Mouse (Mus musculus): ENCODE data around the gene Arid3a. TPM values are rescaled to one million over a fixed set of nuclear protein-coding genes. Genes with fewer than 3 reads are reported as not detected.

The Arid3a gene
- total RNA-seq, 2 experiments from 2014 or later = 36.7 to 67.8 TPM

- peak; percentile 96 for ATAC-seq (ENCODE audit: poor library complexity, severe bottlenecking)
Measured at GRCm38 (mm10) chr10:79908167-79909091, 18.4 kb upstream of the Arid3a start, which contains the start of gene Med16. Gene Med16, minus strand, starts transcription at chr10:79908923.

GRCm38 (mm10) chr10:79909092-79909922, 17.5 kb upstream of the Arid3a start:
- peak; percentile 8; the same call in 1 of the 2 replicates for ATAC-seq (ENCODE audit: poor library complexity, severe bottlenecking)

GRCm38 (mm10) chr10:79910556-79910955, 16.3 kb upstream of the Arid3a start, which contains the start of gene Gm26602:
Gene Gm26602, plus strand, starts transcription at chr10:79910856.
- no peak for ATAC-seq (ENCODE audit: poor library complexity, severe bottlenecking)

GRCm38 (mm10) chr10:79912412-79912811, 14.4 kb upstream of the Arid3a start:
- no peak for ATAC-seq (ENCODE audit: poor library complexity, severe bottlenecking)

DNA sequence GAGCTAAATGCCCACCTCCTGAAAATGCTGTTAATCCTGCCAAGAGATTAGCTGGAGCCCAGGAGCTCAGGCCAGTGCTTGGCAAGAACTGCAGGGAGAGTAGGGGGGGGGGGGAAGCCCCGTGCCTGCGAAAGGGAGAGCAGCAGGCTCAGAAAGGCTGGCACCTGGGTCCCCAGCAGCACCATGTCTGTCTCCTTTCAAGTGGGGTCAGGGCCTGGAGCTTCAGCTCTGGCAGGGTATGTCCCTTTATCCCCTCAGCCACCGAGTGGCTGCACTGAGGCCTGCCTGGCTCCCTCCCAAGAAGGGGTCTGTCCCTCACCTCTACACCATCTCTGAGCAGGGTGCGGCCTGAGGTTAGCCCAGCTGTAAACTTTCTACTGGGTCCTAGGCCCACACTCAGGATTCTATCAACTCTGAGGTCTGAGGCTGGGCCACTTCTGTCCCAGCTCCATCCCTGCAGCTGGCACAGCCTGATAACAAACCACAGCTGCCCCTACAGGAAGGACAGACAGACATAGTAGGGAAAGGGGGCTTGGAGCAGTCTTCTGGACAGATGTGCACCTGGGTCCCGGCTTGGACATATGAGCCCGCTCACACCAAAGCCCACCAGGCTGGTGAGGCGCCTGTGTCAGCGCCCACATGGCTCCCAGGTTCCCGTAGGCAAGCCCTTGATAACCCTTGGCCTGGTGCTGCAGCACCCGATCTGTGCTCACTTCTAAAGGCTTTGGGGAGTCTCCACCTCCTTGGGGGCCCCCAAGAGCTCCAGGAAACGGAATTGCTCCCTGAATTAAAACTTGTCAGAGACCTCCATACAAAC, 12.5 kb upstream of the Arid3a start:
- ATAC-seq (ENCODE audit: poor library complexity, severe bottlenecking) = no peak

- peak; percentile 56 for ATAC-seq (ENCODE audit: poor library complexity, severe bottlenecking)
Measured at GRCm38 (mm10) chr10:79914948-79915596, 11.8 kb upstream of the Arid3a start.

DNA sequence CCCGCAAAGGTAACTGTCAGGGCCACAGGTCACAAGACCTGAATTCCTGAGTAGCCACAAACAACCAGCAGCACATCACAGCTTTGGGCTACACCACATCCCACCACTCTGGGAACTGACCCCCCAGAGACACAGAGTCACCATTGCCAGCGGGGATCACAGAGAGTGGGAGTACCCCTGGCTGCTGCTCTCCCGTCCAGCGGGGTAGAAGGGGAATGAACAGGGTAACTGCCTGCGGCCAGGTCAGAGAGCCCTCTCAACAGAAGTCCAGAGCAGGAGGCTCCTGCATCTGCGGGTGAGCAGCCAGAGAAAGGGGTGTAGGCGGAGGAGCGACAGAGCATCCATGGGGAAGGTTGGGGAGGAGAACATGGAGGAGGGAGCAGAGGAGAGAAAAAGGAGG, 10.8 kb upstream of the Arid3a start:
- ATAC-seq (ENCODE audit: poor library complexity, severe bottlenecking) = no peak

GRCm38 (mm10) chr10:79916808-79917531, 9.9 kb upstream of the Arid3a start, which contains the start of gene Kiss1r:
Gene Kiss1r, plus strand, starts transcription at chr10:79916971.
- ATAC-seq (ENCODE audit: poor library complexity, severe bottlenecking) = peak; percentile 85

- no peak for ATAC-seq (ENCODE audit: poor library complexity, severe bottlenecking)
Measured at GRCm38 (mm10) chr10:79917532-79918100, 9.2 kb upstream of the Arid3a start.

DNA sequence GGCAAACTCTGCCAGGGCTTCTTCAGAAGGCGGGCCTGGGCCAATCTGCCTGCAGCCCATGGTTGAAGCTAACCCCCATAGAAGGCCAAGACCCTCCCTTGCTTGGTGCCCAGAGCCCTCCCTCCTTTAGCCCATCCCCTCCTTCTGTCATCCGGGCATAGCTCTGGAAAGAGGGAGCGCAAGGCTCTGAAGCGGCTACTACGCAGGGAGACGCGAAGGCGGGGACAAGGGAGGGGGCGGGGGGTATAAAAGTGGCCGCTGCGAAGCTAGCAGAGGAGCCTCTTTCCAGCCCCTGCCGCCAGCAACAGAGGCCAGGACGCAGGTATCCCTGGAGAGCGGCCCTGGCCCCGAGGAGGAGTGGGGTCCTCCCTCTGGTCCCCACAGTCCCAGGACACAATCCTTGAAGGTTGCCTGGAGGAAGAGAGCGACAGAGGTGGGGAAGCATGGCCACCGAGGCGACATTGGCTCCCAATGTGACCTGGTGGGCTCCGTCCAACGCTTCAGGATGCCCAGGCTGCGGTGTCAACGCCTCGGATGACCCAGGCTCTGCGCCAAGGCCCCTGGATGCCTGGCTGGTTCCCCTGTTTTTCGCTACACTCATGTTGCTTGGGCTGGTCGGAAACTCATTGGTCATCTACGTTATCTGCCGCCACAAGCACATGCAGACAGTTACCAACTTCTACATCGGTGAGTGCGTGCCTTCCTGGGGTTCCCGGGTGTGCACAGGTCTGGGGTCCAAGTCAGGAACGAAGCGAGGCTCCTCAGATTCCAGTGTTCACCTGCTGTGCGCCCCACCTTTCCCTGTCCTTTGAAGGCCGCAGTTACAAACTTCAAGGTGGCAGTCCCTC, 8.4 kb upstream of the Arid3a start:
- ATAC-seq (ENCODE audit: poor library complexity, severe bottlenecking) = no peak

GRCm38 (mm10) chr10:79919251-79919849, 7.5 kb upstream of the Arid3a start:
- ATAC-seq (ENCODE audit: poor library complexity, severe bottlenecking) = no peak

DNA sequence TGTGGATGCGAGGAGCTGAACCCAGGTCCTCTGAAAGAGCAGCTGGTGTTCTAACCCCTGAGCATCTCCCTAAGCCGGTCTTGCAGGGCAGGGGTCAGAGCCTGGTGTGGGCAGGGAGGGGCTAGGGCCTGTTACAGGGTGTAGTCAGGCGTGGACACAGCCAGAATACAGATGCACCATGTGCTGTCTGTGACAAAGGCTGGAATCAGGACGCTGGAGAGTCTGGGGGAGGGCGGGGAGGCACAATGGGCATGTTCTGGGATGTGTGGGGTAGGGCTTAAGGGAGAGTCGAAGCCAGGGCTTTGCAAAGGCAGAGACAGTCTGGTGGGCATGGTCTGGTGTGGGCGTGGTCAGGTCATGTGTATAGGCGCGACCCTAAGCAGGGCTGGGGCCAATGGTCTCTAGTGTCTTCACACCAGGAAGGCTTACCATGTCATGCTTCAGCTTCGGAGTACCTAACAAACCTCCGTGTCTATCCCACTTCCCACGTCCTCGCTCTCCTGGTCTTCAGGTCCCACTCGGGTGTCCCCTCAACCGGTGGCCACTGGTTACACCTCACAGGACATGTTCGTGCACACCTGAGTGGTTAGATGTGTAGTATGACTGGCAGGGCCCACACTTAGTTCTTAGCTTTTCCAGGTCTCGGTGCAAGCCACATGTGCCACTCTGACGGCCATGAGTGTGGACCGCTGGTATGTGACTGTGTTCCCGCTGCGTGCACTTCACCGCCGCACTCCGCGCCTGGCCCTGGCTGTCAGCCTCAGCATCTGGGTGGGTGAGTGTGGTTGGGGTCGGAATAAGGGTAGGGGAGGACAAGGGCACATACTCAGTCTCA, 6.6 kb upstream of the Arid3a start:
- no peak for ATAC-seq (ENCODE audit: poor library complexity, severe bottlenecking)

- ATAC-seq (ENCODE audit: poor library complexity, severe bottlenecking) = no peak
Measured at GRCm38 (mm10) chr10:79920958-79921535, 5.8 kb upstream of the Arid3a start, which contains the start of gene R3hdm4. Gene R3hdm4, minus strand, starts transcription at chr10:79921208.

GRCm38 (mm10) chr10:79921572-79921971, 5.3 kb upstream of the Arid3a start:
- no peak for ATAC-seq (ENCODE audit: poor library complexity, severe bottlenecking)

DNA sequence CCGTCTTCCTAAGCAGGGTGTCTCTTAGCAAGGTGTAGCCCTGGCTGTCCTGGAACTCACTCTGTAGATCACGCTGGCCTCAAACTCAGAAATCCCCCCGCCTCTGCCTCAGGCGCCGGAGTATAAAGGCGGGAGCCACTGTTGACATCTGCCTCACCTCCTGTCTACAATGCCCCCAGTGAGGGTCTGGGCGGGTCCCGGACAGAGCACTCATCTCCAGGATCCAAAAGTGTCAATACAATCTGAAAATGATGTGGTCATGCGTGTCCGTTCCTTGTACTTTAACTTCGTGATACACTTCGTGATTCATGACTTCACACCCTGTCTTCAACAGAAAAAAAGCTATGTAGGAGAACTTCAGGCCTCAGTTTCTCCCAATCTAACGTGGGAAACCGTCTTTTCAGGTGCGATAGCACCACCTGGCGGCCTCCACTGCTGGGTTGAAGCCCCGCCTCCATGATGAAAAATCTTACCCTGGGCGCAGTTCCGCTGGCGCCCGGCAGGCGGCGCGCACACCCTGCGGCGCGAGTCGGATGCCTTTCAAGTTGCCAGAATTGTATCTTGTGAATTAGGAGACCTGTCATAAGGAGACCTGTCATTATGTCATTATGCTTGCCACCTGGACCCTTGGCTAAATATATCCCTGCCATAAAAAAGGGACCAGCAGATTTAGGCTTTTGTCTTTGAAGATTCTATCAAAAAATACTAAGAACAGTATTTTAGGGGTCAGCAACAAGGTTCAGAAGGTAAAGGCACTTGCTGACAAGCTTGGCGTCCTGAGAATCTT, 1.7 kb upstream of the Arid3a start:
- ATAC-seq (ENCODE audit: poor library complexity, severe bottlenecking) = peak; percentile 54

Data from megakaryocyte, adult 5-6 weeks (primary cell).